Mouse (Mus musculus) forebrain, embryonic 12.5 days (tissue): ENCODE results near the gene Cebpa. TPM values are rescaled to one million over a fixed set of nuclear protein-coding genes. Genes with fewer than 3 reads are reported as not detected.

ENCODE experiments used
- ATAC-seq: fragments of 200-750 bp; cut with Nextera tagmentation; 2 replicates; pipeline ENCODE4 v1.8.0; 2017; ENCODE audit warnings: moderate TSS enrichment; ENCODE audit not compliant: low FRiP score
- H3K27ac ChIP-seq: fragments of 300-500 bp; sonication (generic); 2 replicates; pipeline ENCODE4 v1.5.1; 2016; ENCODE audit warnings: mild to moderate bottlenecking
- H3K27me3 ChIP-seq: fragments of 300-500 bp; sonication (generic); 2 replicates; pipeline ENCODE4 v1.6.1; 2016; ENCODE audit warnings: mild to moderate bottlenecking
- H3K36me3 ChIP-seq: fragments of 300-500 bp; sonication (generic); replicated peaks from 2 replicates; pipeline ENCODE4 v1.6.1; 2016; ENCODE audit warnings: mild to moderate bottlenecking
- H3K4me1 ChIP-seq: fragments of 300-500 bp; sonication (generic); 2 replicates; pipeline ENCODE4 v1.6.1; 2016
- H3K4me2 ChIP-seq: fragments of 300-500 bp; sonication (generic); 2 replicates; pipeline ENCODE4 v1.6.1; 2016; ENCODE audit warnings: mild to moderate bottlenecking, moderate library complexity
- H3K4me3 ChIP-seq: fragments of 300-500 bp; sonication (generic); replicated peaks from 2 replicates; pipeline ENCODE4 v1.5.1; 2016; ENCODE audit warnings: mild to moderate bottlenecking
- H3K9ac ChIP-seq: fragments of 300-500 bp; sonication (generic); 2 replicates; pipeline ENCODE4 v1.6.1; 2016; ENCODE audit warnings: mild to moderate bottlenecking
- H3K9me3 ChIP-seq: fragments of 300-500 bp; sonication (generic); 2 replicates; pipeline ENCODE4 v1.6.1; 2016
- WGBS: fragments of 180-500 bp; shearing (Covaris S2); methylation state at CpG from one replicate; pipeline ENCODE4 v1.1.7; 2016; 5-methylcytosine and 5-hydroxymethylcytosine counted together
- polyA plus RNA-seq: library from polyadenylated mRNA; unstranded; fragments of >200 nt; fragmentation: Nextera tagmentation; extraction: Ambion mirVana; gene quantifications from 2 replicates; pipeline ENCODE4 v1.2.1, GENCODE M21; 2016

Cebpa gene
- 0.58 and 1.1 TPM in 2 replicates for polyA plus RNA-seq

GRCm38 (mm10) chr7:35118841-35119413 is at the start of gene Cebpa:
Gene Cebpa (plus strand): TSS chr7:35119293.
- Histone ChIP-seq H3K9me3 (no peaks in the 10 kb centered on the region), H3K9ac (peak within 1 kb of the TSS; percentile 56), H3K27me3 (peaks cover 88% of the 10 kb centered on the region), H3K4me3 (peak within 1 kb of the TSS; percentile 49), H3K36me3 (no peaks in the 10 kb centered on the region), H3K4me1 (peaks cover 30% of the 10 kb centered on the region), H3K4me2 (peak within 1 kb of the TSS; percentile 92), H3K27ac (no peak within 1 kb of the TSS)
- ATAC-seq, result peak; percentile 91
- under 1% methylated on average over 50 of the region's 50 CpGs for WGBS

GRCm38 (mm10) chr7:35076645-35077044 is 42.4 kb upstream of the Cebpa start:
- H3K4me1 ChIP-seq, result 0 out of 2 replicates have a peak, but pooled peaks cover 7% of the 10 kb centered on the region
- no peak overlapping the region for H3K4me3 ChIP-seq
- no peak overlapping the region for H3K9ac ChIP-seq
- no peaks in the 10 kb centered on the region for H3K9me3 ChIP-seq
- H3K27ac ChIP-seq, result no peak overlapping the region
- WGBS, result 32% methylated on average over 5 of the region's 5 CpGs
- H3K36me3 ChIP-seq, result no peaks in the 10 kb centered on the region
- no peak for ATAC-seq
- H3K4me2 ChIP-seq, result no peak overlapping the region
- H3K27me3 ChIP-seq, result no peaks in the 10 kb centered on the region

- WGBS, result 56% methylated on average over 10 of the region's 10 CpGs
- Histone ChIP-seq H3K4me1 (peaks cover 8% of the 10 kb centered on the region), H3K4me3 (no peak overlapping the region), H3K9me3 (no peaks in the 10 kb centered on the region), H3K36me3 (no peaks in the 10 kb centered on the region), H3K9ac (no peak overlapping the region), H3K4me2 (no peak overlapping the region), H3K27me3 (peaks cover 14% of the 10 kb centered on the region), H3K27ac (no peak overlapping the region)
- no peak for ATAC-seq
Observed at GRCm38 (mm10) chr7:35080843-35081338, 38.2 kb upstream of the Cebpa start.

GRCm38 (mm10) chr7:35081406-35082104 is 37.5 kb upstream of the Cebpa start:
- Histone ChIP-seq H3K27ac (no peak overlapping the region), H3K4me1 (peaks cover 15% of the 10 kb centered on the region)
- 79% methylated on average over 9 of the region's 9 CpGs for WGBS

GRCm38 (mm10) chr7:35084565-35085360 is 34.3 kb upstream of the Cebpa start:
- peaks cover 16% of the 10 kb centered on the region for H3K27me3 ChIP-seq
- no peak overlapping the region for H3K4me2 ChIP-seq
- H3K4me1 ChIP-seq, result peaks cover 25% of the 10 kb centered on the region
- no peak overlapping the region for H3K4me3 ChIP-seq
- 83% methylated on average over 12 of the region's 12 CpGs for WGBS
- no peaks in the 10 kb centered on the region for H3K9me3 ChIP-seq
- H3K9ac ChIP-seq, result no peak overlapping the region
- no peak for ATAC-seq
- no peak overlapping the region for H3K27ac ChIP-seq
- no peaks in the 10 kb centered on the region for H3K36me3 ChIP-seq

More at GRCm38 (mm10) chr7:35081406-35082104, 37.5 kb upstream of the Cebpa start:
- H3K9me3 ChIP-seq, result no peaks in the 10 kb centered on the region
- no peaks in the 10 kb centered on the region for H3K36me3 ChIP-seq
- peaks cover 16% of the 10 kb centered on the region for H3K27me3 ChIP-seq
- no peak overlapping the region for H3K4me2 ChIP-seq
- H3K9ac ChIP-seq, result no peak overlapping the region
- no peak for ATAC-seq
- H3K4me3 ChIP-seq, result no peak overlapping the region

- 1% methylated on average over 21 of the region's 21 CpGs for WGBS
- Histone ChIP-seq H3K27me3 (peaks cover 16% of the 10 kb centered on the region), H3K9me3 (no peaks in the 10 kb centered on the region), H3K4me2 (peak overlapping the region; percentile 57), H3K4me1 (peaks cover 18% of the 10 kb centered on the region), H3K9ac (no peak overlapping the region), H3K27ac (no peak overlapping the region), H3K4me3 (peak overlapping the region; percentile 24), H3K36me3 (no peaks in the 10 kb centered on the region)
- ATAC-seq, result peak; percentile 81
Observed at GRCm38 (mm10) chr7:35086271-35086861, 32.7 kb upstream of the Cebpa start.

GRCm38 (mm10) chr7:35090550-35090949 is 28.5 kb upstream of the Cebpa start:
- 83% methylated on average over 5 of the region's 5 CpGs for WGBS
- no peak for ATAC-seq

GRCm38 (mm10) chr7:35094975-35095678 is 24.0 kb upstream of the Cebpa start:
- no peak overlapping the region for H3K4me3 ChIP-seq
- H3K9ac ChIP-seq, result no peak overlapping the region
- no peaks in the 10 kb centered on the region for H3K4me1 ChIP-seq
- no peaks in the 10 kb centered on the region for H3K27me3 ChIP-seq
- no peaks in the 10 kb centered on the region for H3K9me3 ChIP-seq
- no peak for ATAC-seq
- 84% methylated on average over 9 of the region's 9 CpGs for WGBS
- no peak overlapping the region for H3K4me2 ChIP-seq
- H3K36me3 ChIP-seq, result no peaks in the 10 kb centered on the region
- H3K27ac ChIP-seq, result no peak overlapping the region

More at GRCm38 (mm10) chr7:35090550-35090949, 28.5 kb upstream of the Cebpa start:
- Histone ChIP-seq H3K27ac (no peak overlapping the region), H3K27me3 (peaks cover 5% of the 10 kb centered on the region; the same call in 1 of the 2 replicates), H3K4me1 (peaks cover 18% of the 10 kb centered on the region), H3K9ac (no peak overlapping the region), H3K36me3 (no peaks in the 10 kb centered on the region), H3K4me2 (no peak overlapping the region), H3K4me3 (no peak overlapping the region), H3K9me3 (no peaks in the 10 kb centered on the region)

- Histone ChIP-seq H3K27ac (no peak overlapping the region), H3K27me3 (no peaks in the 10 kb centered on the region), H3K4me2 (no peak overlapping the region), H3K4me1 (no peaks in the 10 kb centered on the region), H3K9me3 (0 out of 2 replicates have a peak, but pooled peaks cover 5% of the 10 kb centered on the region), H3K36me3 (no peaks in the 10 kb centered on the region), H3K4me3 (no peak overlapping the region), H3K9ac (no peak overlapping the region)
- 84% methylated on average over 4 of the region's 4 CpGs for WGBS
- ATAC-seq, result no peak
Observed at GRCm38 (mm10) chr7:35098777-35099176, 20.3 kb upstream of the Cebpa start.

GRCm38 (mm10) chr7:35099528-35099927 is 19.6 kb upstream of the Cebpa start:
- Histone ChIP-seq H3K4me1 (no peaks in the 10 kb centered on the region), H3K9me3 (0 out of 2 replicates have a peak, but pooled peaks cover 5% of the 10 kb centered on the region), H3K36me3 (no peaks in the 10 kb centered on the region), H3K4me3 (no peak overlapping the region), H3K27ac (no peak overlapping the region), H3K4me2 (no peak overlapping the region), H3K27me3 (no peaks in the 10 kb centered on the region), H3K9ac (no peak overlapping the region)
- 88% methylated on average over 4 of the region's 4 CpGs for WGBS
- ATAC-seq, result no peak

- Histone ChIP-seq H3K27ac (no peak overlapping the region), H3K4me2 (no peak overlapping the region), H3K9ac (no peak overlapping the region), H3K4me3 (no peak overlapping the region), H3K27me3 (no peaks in the 10 kb centered on the region), H3K4me1 (0 out of 2 replicates have a peak, but pooled peaks cover 5% of the 10 kb centered on the region), H3K9me3 (no peaks in the 10 kb centered on the region), H3K36me3 (no peaks in the 10 kb centered on the region)
- WGBS, result 80% methylated on average over 7 of the region's 7 CpGs
- ATAC-seq, result no peak
Observed at GRCm38 (mm10) chr7:35106614-35107013, 12.5 kb upstream of the Cebpa start.
